Mouse (Mus musculus) forebrain, embryonic 11.5 days (tissue): ENCODE measurements around the gene Cd69. TPM values are rescaled to one million over a fixed set of nuclear protein-coding genes. Genes with fewer than 3 reads are reported as not detected.

Experiments used
- ATAC-seq: fragments of 200-750 bp; cut with Nextera tagmentation; replicated peaks from 2 replicates; pipeline ENCODE4 v1.8.0; 2017; ENCODE audit warnings: moderate TSS enrichment; ENCODE audit not compliant: low FRiP score
- DNase-seq: peaks from one replicate; pipeline ENCODE4 v3.0.0-alpha.2; 2017; ENCODE audit warnings: low spot score
- H3K27ac ChIP-seq: fragments of 300-500 bp; sonication (generic); 2 replicates; pipeline ENCODE4 v1.5.1; 2014; ENCODE audit warnings: low read depth, low read length
- H3K27me3 ChIP-seq: fragments of 300-500 bp; sonication (generic); 2 replicates; pipeline ENCODE4 v1.6.1; 2014; ENCODE audit warnings: mild to moderate bottlenecking, low read length, mixed read lengths; ENCODE audit not compliant: control insufficient read depth, insufficient read depth
- H3K36me3 ChIP-seq: fragments of 300-500 bp; sonication (generic); 2 replicates; pipeline ENCODE4 v1.6.1; 2014; ENCODE audit warnings: mild to moderate bottlenecking, low read length, moderate library complexity, mixed read lengths; ENCODE audit not compliant: control insufficient read depth, insufficient read depth
- H3K4me1 ChIP-seq: fragments of 300-500 bp; sonication (generic); replicated peaks from 2 replicates; pipeline ENCODE4 v1.6.1; 2014; ENCODE audit warnings: low read length, mixed read lengths; ENCODE audit not compliant: control insufficient read depth, insufficient read depth
- H3K4me2 ChIP-seq: fragments of 300-500 bp; sonication (generic); 2 replicates; pipeline ENCODE4 v1.6.1; 2014; ENCODE audit warnings: low read depth, mild to moderate bottlenecking, low read length, moderate library complexity, mixed read lengths; ENCODE audit not compliant: severe bottlenecking
- H3K4me3 ChIP-seq: fragments of 300-500 bp; sonication (generic); 2 replicates; pipeline ENCODE4 v1.5.1; 2014; ENCODE audit warnings: low read depth, low read length
- H3K9ac ChIP-seq: fragments of 300-500 bp; sonication (generic); 2 replicates; pipeline ENCODE4 v1.6.1; 2014; ENCODE audit warnings: low read length
- H3K9me3 ChIP-seq: fragments of 300-500 bp; sonication (generic); 2 replicates; pipeline ENCODE4 v1.6.1; 2016; ENCODE audit warnings: low read length, mixed read lengths; ENCODE audit not compliant: control insufficient read depth
- WGBS: fragments of 180-500 bp; shearing (Covaris S2); extraction: QIAGEN DNeasy Blood & Tissue Kit; methylation state at CpG from one replicate; pipeline ENCODE4 v1.1.7; 2014; 5-methylcytosine and 5-hydroxymethylcytosine counted together
- polyA plus RNA-seq: library from polyadenylated mRNA; unstranded; fragments of >200 nt; fragmentation: Nextera tagmentation; extraction: Ambion mirVana; gene quantifications from 2 replicates; pipeline ENCODE4 v1.2.1, GENCODE M21; 2014

Gene Cd69
- polyA plus RNA-seq, 1 experiment from 2014 or later: not detected

DNA sequence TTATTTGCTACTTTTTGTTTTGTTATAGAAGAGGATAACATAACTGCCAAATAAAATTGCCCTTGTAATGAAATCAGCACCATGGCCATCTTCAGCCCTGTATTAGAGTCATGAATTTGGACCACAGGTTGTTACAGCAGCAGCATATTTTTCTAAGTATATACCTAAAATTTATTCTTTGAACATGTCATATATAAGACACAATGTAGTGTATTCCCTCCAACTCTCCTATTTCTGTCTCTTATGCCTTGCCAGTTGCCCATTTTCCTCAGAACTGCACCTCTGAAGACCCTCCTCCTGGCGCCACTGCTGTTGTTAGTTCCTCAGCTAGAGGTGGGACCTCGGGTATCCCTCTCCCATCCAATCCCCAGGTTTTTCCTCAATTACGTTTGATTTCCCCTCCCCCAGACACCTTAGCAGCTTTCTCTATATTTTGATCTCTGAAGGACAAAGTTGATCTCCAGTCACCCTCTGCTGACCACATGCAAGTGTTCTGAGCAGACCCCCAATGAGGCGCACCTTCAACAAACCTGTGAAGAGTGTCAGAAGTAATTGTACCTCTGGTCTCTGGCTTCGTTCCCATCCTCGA is 41.8 kb downstream of the Cd69 start:
- Histone ChIP-seq H3K9me3 (no peaks in the 10 kb centered on the region), H3K4me3 (no peak overlapping the region), H3K27me3 (no peaks in the 10 kb centered on the region), H3K27ac (no peak overlapping the region), H3K4me1 (no peaks in the 10 kb centered on the region), H3K4me2 (no peak overlapping the region), H3K9ac (no peak overlapping the region), H3K36me3 (no peaks in the 10 kb centered on the region)
- DNase-seq (no peak), ATAC-seq (no peak)
- WGBS: 89% methylated on average over 6 of the region's 6 CpGs

DNA sequence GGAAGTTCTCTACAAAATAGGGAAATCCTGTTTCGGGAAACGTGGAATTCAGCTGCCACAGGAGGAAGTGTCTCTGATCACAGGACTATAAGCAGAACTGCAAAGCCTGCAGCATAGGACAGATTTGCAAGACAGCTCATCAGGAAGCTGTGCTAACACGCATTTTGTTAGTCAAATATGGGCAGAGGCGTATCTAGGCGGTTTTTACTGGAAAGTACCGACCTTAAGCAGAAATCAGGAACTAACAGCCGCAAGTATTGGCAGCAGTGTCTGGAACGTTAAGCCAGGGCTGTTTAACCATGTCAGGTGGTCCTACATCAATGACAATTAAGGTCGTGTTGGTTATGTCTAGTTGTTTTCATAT is 42.4 kb downstream of the Cd69 start:
- H3K4me1 ChIP-seq: no peaks in the 10 kb centered on the region
- H3K27me3 ChIP-seq: no peaks in the 10 kb centered on the region
- 85% methylated on average over 9 of the region's 9 CpGs for WGBS
- no peak overlapping the region for H3K4me2 ChIP-seq
- H3K27ac ChIP-seq: no peak overlapping the region
- H3K9me3 ChIP-seq: no peaks in the 10 kb centered on the region
- no peak overlapping the region for H3K9ac ChIP-seq
- H3K4me3 ChIP-seq: no peak overlapping the region
- no peaks in the 10 kb centered on the region for H3K36me3 ChIP-seq
- ATAC-seq: no peak
- no peak for DNase-seq

DNA sequence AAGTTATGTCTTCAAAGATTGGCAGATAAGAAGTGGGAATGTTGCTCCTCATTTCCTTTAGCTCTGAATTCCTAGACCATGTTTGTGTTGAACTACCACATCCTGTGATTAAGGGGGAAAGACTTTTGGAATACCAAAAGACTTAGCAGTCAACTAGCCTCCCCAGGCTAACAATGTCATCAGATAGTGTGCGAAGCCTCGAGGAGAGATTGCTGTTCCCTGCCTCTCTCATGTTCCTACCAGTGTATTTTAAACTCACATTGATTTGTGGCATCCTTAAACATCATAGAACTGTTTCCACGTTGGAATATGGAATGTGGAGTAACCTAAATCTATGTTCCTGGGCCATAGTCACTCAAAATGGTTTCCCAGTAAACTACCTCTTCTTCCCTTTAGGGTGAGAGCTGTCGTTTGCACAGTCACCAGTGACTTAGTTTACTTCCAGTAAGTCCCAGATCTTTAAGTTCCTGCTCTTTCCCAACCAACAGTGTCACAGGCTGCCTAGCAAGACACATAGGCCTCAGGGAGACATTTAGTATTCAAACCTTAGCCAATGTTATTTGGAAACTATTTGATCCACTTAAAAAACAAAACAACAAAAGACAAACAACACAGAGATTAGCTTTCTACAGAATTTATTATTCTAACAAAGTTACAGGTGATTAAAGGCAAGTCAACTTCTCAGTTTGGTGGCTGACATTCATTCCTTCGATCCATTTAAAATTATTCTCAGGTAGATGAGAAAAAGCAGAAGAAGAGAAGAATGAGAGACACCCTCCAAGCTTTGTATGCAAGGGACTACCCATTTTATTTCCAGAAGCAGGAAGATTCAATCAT is 43.0 kb downstream of the Cd69 start:
- no peaks in the 10 kb centered on the region for H3K27me3 ChIP-seq
- DNase-seq (no peak), ATAC-seq (no peak)
- H3K4me2 ChIP-seq: no peak overlapping the region
- H3K9ac ChIP-seq: no peak overlapping the region
- H3K36me3 ChIP-seq: no peaks in the 10 kb centered on the region
- 79% methylated on average over 5 of the region's 5 CpGs for WGBS
- no peak overlapping the region for H3K4me3 ChIP-seq
- no peaks in the 10 kb centered on the region for H3K9me3 ChIP-seq
- no peaks in the 10 kb centered on the region for H3K4me1 ChIP-seq
- no peak overlapping the region for H3K27ac ChIP-seq

DNA sequence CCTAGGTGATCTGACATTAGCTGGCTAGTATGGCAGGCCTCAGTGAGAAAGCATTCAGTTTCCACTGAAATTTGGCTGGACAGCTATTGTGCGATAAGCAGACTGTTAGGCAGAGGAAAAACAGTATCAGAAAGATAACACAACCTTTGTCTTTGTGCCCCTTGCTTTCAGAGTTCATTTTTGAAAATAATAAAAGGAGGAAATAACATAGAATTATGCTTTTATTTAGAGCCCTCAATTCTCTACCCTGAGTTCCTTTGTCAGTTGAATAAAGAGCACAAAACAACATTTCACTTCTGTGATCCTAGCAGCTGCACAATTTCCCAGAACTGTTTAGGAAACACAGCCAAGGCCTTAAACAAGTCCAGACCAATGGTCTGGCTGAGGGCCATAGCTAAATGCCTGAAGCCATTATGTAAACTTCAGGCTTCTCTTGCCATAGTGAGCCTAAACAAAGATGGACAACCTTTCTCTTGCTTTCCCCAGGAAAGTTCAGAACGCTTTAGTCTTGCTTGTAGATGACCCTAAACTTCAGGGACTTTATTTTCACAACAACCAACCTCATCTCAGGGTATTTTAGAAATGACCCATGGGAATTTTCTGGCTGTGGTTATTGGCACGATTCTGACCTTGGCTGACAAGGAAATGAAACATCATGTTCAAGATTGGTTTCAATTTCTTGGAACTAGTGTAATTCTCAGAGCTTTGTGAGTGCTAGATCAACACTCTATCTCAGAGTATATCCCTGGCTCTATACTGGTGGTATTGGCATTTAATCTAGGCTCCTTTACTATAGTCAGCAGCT is 45.3 kb downstream of the Cd69 start:
- DNase-seq (no peak), ATAC-seq (no peak)
- WGBS: 80% methylated on average over 3 of the region's 3 CpGs
- Histone ChIP-seq H3K9ac (no peak overlapping the region), H3K4me2 (no peak overlapping the region), H3K36me3 (no peaks in the 10 kb centered on the region), H3K27ac (no peak overlapping the region), H3K4me1 (no peaks in the 10 kb centered on the region), H3K9me3 (no peaks in the 10 kb centered on the region), H3K27me3 (no peaks in the 10 kb centered on the region), H3K4me3 (no peak overlapping the region)

DNA sequence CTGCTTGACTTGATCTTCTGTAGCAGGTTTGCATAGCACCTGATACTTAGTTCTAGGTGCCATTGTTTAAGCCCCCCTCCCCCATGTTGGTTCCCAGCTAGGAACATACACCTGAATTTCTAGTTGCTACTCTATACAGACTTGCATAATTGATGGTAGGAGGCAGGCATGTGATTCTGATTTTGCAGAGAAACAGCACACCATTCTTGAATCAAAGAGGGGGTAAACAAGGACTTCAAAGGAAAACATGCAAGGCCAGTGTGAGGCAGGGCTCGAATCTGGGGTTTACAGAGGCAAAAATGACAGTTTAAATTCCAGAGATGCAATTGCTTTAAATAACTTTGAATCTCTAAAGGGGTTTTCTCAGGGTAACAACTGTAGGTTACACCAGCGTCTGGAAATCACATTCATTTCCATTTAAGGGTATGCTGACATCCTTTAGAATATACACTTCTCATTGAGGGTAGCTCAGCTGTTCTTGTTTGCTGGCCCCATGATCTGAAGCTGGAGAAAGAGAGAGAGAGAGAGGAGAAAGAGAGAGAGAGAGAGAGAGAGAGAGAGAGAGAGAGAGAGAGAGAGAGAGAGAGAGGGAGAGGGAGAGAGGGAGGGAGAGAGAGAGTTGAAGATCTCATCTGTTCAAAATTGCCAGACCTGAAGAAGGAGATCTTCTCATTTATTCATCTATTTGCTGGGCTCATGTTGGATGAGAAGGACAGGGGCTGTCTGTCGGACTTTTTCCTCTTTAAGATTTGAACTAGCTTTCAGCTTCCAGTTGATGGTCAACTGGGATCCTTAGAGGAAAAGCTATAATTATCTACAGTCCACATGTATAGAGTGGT is 46.1 kb downstream of the Cd69 start:
- no peaks in the 10 kb centered on the region for H3K36me3 ChIP-seq
- no peak overlapping the region for H3K4me2 ChIP-seq
- H3K27me3 ChIP-seq: no peaks in the 10 kb centered on the region
- H3K27ac ChIP-seq: no peak overlapping the region
- H3K9ac ChIP-seq: no peak overlapping the region
- 69% methylated on average over 3 of the region's 3 CpGs for WGBS
- H3K4me1 ChIP-seq: no peaks in the 10 kb centered on the region
- no peak for ATAC-seq
- H3K4me3 ChIP-seq: no peak overlapping the region
- no peaks in the 10 kb centered on the region for H3K9me3 ChIP-seq
- no peak for DNase-seq

DNA sequence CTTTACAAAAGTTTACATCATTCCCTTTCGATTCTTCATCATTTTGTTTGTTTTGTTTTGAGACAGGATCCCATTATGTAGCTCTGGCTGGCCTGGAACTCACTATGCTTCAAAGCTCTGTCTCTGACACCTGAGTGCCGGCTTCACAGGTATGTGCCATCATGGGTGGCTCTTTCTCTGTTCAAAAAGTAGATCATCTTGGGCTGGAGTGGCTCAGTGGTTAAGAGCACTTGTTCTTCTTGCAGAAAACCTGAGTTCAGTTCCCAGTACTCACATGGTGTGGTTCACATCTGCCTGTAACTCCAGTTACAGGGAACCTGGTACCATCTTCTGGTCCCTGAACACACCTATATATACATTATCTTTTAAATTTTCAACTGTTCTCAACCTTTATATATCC is 50.2 kb downstream of the Cd69 start:
- no peak for ATAC-seq
- H3K9ac ChIP-seq: no peak overlapping the region
- DNase-seq: no peak
- H3K9me3 ChIP-seq: no peaks in the 10 kb centered on the region
- H3K27me3 ChIP-seq: no peaks in the 10 kb centered on the region
- no peak overlapping the region for H3K27ac ChIP-seq
- H3K4me2 ChIP-seq: no peak overlapping the region
- no peaks in the 10 kb centered on the region for H3K4me1 ChIP-seq
- H3K4me3 ChIP-seq: no peak overlapping the region
- 77% methylated on average over 2 of the region's 2 CpGs for WGBS
- H3K36me3 ChIP-seq: no peaks in the 10 kb centered on the region

DNA sequence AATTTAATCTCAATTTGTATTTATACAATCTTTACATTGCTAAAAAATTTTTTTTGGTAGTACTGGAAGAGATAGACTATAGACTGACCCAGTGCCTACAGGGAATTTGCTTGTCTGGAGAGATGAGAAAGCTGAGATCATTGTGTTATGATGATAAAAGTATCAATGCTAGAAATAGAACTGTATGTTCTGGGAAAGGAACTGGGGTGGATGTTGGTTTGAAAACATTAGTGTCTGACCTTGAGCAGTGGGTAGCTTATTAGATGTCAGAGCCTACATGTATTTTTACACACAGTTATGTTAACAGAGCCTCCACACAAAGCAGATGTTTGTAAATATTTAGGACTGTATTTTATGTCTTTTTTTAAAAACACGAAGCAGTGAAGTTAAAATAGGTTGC is 51.1 kb downstream of the Cd69 start:
- H3K36me3 ChIP-seq: no peaks in the 10 kb centered on the region
- no peak for ATAC-seq
- no peaks in the 10 kb centered on the region for H3K27me3 ChIP-seq
- H3K9ac ChIP-seq: no peak overlapping the region
- DNase-seq: no peak
- no peaks in the 10 kb centered on the region for H3K9me3 ChIP-seq
- no peak overlapping the region for H3K4me3 ChIP-seq
- H3K27ac ChIP-seq: no peak overlapping the region
- no peaks in the 10 kb centered on the region for H3K4me1 ChIP-seq
- 83% methylated on average over 1 of the region's 1 CpGs for WGBS
- no peak overlapping the region for H3K4me2 ChIP-seq

DNA sequence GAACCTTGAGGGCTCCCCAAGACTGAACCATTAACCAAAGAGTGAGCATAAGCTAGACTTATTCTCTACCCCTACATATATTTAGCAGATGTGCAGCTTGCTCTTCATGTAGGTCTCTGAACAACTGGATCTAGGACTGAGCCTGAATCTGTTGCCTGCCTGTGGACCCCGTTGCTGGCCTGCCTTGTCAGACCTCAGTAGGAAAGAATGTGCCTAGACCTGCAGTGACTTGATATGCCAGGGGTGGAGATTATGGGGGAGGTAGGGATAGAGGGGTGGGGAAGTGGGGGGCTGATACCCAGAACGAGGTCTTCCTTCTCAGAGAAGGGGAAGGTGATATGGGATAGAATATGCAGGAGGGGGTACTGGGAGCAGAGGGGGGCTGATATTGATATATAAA is 51.6 kb downstream of the Cd69 start:
- H3K4me2 ChIP-seq: no peak overlapping the region
- DNase-seq: no peak
- H3K36me3 ChIP-seq: no peaks in the 10 kb centered on the region
- 80% methylated on average over 2 of the region's 2 CpGs for WGBS
- H3K27ac ChIP-seq: no peak overlapping the region
- H3K4me3 ChIP-seq: no peak overlapping the region
- H3K9me3 ChIP-seq: no peaks in the 10 kb centered on the region
- no peaks in the 10 kb centered on the region for H3K27me3 ChIP-seq
- no peak overlapping the region for H3K9ac ChIP-seq
- H3K4me1 ChIP-seq: no peaks in the 10 kb centered on the region
- no peak for ATAC-seq
